Mouse (Mus musculus) lung, postnatal 4 days (tissue): ENCODE results near the gene Pepd.
"Not testable (repeated sequence)": the region's sequence is repeated elsewhere in the genome, so short reads cannot be mapped to it uniquely, and the experiment has no call there.

Experiments used
- DNase-seq, 2 experiments: peaks; one replicate each; pipeline ENCODE4 v3.0.0; 2021

The Pepd gene

GRCm38 (mm10) chr7:34933142-34933541, 21.0 kb downstream of the Pepd start:
- no peak for DNase-seq

GRCm38 (mm10) chr7:34936347-34936746, 24.2 kb downstream of the Pepd start:
- no peak for DNase-seq

GRCm38 (mm10) chr7:34938636-34939261, 26.6 kb downstream of the Pepd start:
- DNase-seq: no peak

GRCm38 (mm10) chr7:34939262-34939951, 27.2 kb downstream of the Pepd start:
- DNase-seq: no peak

- no peak for DNase-seq
Observed at GRCm38 (mm10) chr7:34939952-34940312, 27.8 kb downstream of the Pepd start.

GRCm38 (mm10) chr7:34943581-34944123, 31.5 kb downstream of the Pepd start:
- DNase-seq: no peak

- DNase-seq: no peak
Observed at GRCm38 (mm10) chr7:34946269-34946925, 34.2 kb downstream of the Pepd start.

GRCm38 (mm10) chr7:34954548-34954947, 42.4 kb downstream of the Pepd start:
- DNase-seq: no peak

GRCm38 (mm10) chr7:34955295-34955694, 43.1 kb downstream of the Pepd start:
- no peak for DNase-seq

- no peak for DNase-seq
Observed at GRCm38 (mm10) chr7:34957138-34957537, 45.0 kb downstream of the Pepd start.

- DNase-seq: no peak
Observed at GRCm38 (mm10) chr7:34963889-34964645, 51.9 kb downstream of the Pepd start.

GRCm38 (mm10) chr7:34967362-34967761, 55.2 kb downstream of the Pepd start:
- no peak for DNase-seq

GRCm38 (mm10) chr7:34968749-34969433, 56.7 kb downstream of the Pepd start:
- DNase-seq: no peak

- DNase-seq: no peak
Observed at GRCm38 (mm10) chr7:34971826-34972225, 59.6 kb downstream of the Pepd start.

- DNase-seq: no peak
Observed at GRCm38 (mm10) chr7:34972990-34973440, 60.8 kb downstream of the Pepd start.

GRCm38 (mm10) chr7:34973877-34974276, 61.7 kb downstream of the Pepd start:
- no peak for DNase-seq

GRCm38 (mm10) chr7:34975913-34976312, 63.7 kb downstream of the Pepd start:
- DNase-seq: no peak

GRCm38 (mm10) chr7:34977403-34977802, 65.2 kb downstream of the Pepd start:
- DNase-seq: no peak

- DNase-seq: no peak
Observed at GRCm38 (mm10) chr7:34981803-34982202, 69.6 kb downstream of the Pepd start.

- DNase-seq: not testable (repeated sequence)
Observed at GRCm38 (mm10) chr7:34982372-34982771, 70.2 kb downstream of the Pepd start.

GRCm38 (mm10) chr7:34983702-34984475, 71.7 kb downstream of the Pepd start:
- DNase-seq: no peak
